Mouse (Mus musculus) embryo, embryonic 11 days (tissue): ENCODE measurements around the gene Spindoc.

Source experiments
- DNase-seq: peaks from one replicate; pipeline ENCODE4 v3.0.0-alpha.2; 2015

The Spindoc gene

DNA sequence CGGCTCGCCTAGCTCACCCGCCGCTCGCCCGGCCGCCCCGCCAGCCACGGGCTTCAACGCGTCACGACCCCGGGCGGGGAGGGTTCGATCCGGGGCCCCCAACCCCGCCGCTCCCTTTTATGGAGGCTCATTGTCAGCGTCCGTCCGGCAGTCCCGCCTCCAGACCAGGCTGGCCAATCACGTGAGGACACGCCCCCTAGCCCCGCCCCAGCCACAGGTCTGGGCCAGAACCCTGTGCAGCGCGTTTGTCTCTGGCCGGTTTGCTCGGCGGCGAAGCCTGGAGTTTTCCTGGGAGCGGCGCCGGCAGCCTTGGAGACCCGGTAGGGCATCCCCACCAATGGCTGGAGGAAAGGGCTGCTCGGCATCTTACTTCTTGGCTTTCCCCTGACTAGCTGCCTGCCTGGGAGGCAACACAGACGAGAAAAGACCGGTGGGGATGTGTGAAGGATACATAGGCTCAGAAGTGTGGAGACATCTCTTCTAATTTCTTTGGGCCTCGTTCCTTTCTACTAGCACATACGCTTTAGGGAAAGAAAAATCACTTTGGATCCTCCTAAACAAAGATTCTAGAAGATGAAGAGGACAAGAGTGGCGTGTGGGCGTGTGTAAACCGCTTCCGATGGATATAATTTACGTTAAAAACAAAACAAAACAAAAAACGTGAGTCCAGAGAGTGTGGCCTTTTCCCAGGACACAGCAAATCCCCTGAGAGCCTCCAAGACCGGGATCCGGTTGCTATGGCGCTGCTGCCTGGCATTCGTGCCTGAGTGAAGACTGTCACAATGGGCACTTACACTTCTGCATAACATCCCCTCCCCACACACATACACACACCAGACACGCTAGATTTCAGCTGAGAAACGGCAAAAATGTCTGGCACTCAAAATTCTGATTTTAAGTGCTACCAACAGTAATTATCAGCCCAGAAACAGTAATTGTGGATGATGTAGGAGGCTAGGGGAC is at the start of gene Spindoc:
Spindoc (minus strand) TSS at position 92 of the 963 bp plus-strand sequence.
- peak; percentile 98 for DNase-seq

DNA sequence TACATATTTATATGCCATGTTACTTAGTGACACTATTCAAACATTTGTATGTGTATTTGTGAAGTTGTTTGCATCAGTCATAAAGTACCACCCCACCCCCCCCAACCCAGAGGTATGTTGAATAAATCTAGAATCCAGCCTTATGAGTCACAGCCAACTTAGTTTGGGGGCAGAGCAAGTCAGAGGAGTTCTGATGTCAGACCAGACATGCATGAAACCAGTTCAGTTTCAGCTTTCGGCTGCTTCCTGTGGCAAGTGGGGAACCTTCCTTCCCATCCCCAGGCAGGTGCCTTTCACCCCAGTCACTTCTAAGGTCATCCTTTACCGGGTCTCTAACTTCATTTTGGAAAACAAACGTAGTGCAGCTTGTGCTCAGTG is 42.6 kb upstream of the Spindoc start:
- DNase-seq: peak; percentile 17

DNA sequence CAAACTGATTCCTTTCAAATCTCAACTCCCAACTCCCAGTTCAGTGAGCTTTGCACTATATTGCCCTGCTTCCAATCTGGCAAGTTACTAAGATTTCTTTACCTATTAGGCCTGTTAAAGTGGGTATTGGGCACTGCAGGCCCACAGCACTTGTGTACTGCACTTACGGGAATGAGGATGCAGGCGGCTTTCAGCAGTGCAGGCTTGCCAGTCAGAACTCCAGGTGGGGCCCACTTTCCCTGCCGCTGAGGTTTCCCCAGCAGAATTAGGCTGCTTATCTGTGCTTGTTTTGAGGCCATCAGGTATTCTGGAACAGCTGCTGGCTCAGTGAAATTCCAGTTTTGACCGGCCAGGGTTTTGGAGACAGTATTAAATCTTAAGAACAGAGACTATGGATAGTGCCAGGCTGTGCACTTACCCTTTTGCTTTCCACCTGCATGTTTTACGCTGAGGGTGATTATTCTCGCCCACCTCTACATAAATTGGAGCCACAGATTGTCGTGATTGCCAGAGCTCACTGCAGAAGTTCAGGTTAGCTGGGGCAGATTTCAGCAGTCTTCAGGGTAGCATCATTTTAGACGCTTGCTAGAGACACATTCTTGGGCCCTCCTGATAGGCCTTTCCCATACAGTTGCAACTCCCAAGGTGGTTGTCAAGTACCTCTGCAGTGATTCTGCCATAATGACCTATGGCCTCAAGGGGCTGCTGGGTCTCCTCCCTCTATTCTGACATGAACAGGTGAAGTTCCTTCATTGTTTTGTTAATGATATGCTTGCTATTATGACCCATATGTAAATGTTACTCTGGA is 42.0 kb upstream of the Spindoc start:
- DNase-seq: peak; percentile 9

DNA sequence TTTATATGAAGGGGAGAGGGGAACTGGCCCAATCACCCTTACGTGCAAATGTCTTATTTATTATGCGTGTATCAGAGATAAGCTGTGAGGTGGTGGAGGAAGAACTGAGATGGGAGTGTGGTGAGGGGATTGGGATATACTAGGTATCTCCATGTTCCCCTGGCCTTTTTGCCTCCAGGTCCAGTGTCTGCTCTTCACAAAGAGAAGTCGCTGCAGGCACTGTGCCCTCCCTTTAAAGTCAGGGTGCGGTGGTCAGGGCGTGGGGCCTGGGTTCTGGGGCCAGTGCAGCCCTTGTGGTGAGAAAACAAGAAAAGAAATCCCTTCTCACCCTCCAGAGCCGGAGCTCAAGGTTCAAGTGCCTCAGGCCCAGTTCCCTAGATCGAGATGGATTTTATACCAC is 41.3 kb upstream of the Spindoc start:
- DNase-seq: peak; percentile 8

DNA sequence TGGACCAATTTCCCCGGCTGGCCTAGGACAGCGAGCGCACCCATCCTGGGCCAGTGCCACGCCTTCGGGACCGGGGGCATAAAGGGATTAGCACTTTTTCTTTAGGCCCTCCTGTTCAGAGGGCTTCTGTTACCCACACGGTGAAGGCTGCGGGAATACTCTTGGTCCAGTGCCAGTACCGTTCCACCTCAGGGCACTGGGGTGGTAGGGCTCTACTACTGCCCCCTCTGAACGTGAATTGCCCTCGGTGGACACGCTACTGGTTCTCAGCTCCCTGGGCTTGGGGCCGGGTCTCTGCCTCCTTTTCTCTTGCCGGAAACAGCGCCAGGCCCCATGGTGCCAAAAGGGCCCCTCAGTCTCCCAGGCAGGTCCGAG is 40.8 kb upstream of the Spindoc start:
- DNase-seq: no peak

DNA sequence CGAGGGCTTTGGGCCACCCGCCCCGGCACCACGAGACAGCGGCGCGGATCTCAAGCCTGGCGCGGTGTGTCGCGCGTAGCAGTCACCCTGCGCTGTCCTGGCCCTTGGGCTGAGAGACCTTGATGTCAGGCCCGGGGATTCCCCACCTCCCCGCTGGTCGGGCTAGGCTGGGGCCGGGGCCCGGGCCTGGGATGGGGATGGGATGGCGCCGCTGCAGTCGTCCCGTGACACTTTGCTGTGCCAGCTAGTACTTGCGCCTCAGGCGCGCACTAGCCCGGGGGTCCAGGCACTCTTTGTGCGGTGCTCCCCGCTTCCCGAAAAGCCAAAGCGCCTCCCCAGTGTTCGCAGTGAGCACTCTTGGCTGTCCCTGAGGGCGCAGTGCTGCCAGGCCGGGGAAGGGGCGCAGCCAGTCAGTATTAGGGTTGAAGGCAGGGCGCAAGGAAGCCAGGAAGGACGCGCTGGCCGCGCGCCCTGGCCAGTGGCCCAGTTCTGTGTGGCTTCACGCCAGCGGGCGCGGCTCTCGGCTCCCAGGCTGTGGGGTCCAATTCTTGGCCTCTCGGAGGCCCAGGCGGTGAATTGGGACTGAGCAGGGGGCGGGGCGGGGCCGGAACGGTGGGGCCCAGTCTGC is 40.3 kb upstream of the Spindoc start:
- DNase-seq: peak; percentile 55

DNA sequence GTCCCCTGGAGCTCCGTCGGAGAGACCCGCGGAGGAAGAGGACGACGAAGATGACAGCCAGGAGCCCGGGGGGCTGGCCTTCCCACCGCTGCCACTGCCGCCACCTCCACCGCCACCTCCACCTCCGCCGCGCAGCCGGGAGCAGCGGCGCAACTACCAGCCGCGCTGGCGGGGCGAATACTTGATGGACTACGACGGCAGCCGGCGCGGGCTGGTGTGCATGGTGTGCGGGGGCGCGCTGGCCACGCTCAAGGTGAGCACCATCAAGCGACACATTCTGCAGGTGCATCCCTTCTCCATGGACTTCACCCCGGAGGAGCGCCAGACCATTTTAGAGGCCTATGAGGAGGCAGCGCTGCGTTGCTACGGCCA is 39.8 kb upstream of the Spindoc start:
- no peak for DNase-seq

DNA sequence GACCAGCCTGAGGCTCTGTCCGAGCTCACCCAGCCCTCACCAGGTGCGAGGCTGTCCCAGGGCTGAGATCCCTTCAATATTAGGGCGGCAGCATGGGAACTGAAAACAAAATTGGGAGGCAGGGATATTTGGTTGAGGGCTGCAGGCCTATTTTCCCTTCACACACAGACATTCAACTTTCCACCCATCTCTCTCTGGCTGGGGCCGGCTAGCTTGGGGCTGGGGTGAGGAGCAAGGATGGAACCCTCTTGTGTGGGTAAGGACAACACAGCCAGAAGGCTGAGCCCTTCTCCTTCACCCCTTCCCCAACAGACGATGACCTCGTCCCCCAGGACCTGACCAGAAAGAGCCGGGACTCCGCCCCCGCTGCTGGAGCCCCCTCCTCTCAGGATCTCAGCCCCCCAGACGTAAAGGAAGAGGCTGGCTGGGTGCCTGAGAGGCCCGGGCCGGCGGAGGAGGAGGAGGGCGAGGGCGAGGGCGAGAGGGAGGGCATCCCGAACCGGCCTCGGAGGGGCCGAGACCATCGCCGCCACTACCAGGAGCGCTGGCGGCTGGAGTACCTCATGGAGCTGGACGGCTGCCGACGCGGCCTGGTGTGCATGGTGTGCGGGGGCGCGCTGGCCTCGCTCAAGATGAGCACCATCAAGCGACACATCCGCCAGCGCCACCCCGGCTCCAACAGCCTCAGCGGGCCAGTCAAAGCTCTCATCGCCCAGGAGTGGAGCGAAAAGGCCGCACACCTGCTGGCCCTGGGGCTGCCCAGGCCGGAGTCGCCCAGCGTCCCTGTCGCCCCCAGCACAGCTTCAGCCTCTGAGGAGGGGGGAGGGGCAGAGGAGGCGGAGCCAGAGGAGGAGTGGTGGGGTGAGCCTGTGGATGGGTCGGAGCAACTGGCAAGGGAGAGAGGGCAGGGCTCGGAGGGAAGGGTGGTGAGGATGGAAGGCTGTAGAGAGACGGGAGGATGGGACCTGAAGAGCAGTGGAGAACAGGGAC is 39.1 kb upstream of the Spindoc start:
- peak; percentile 83 for DNase-seq

DNA sequence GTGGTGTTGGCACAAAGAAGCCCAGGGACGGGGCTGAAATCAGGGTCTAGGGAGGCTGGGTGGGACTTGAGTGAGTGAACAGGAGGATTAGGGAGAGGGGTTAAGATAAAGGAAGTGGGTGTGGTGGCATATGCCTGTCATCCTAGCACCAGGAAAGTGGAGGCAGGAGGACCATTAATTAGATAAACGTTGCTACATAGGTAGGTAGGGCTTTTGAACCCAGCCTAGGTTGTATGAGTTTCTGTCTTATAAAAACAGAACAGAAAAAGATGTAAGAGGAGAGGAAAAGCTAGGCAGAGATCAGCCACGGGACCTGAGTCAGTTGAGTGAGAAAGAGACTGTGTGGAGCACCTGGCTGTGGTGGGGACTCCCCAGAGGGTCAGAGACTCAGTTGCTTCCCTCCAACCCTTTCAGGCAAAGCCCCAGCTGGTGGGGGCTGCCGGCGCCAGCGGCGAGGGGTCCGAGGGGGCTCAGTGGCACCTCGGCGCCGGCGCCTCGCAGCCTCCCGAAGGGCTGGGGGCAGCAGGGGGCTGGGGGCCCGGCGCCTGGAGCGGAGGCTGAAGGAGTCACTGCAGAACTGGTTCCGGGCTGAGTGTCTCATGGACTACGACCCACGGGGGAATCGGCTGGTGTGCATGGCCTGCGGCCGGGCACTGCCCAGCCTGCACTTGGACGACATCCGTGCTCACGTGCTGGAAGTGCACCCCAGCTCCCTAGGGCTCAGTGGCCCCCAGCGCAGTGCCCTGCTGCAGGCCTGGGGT is 38.2 kb upstream of the Spindoc start:
- DNase-seq: peak; percentile 22

DNA sequence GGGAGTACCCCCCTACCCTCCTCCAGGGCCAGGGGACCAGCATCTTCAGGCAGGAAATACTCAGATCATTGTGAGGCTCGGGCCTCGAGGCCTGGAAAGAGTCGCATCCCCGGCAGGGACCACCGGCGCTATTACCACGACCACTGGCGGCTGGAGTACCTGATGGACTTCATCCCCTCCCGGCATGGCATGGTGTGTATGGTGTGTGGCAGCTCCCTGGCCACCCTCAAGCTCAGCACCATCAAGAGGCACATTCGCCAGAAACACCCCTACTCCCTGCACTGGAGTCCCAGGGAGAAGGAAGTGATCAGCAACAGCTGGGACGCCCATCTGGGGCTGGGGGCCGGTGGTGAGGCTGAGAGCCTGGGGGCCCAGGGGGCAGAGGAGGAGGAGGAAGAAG is 37.3 kb upstream of the Spindoc start:
- DNase-seq: no peak

DNA sequence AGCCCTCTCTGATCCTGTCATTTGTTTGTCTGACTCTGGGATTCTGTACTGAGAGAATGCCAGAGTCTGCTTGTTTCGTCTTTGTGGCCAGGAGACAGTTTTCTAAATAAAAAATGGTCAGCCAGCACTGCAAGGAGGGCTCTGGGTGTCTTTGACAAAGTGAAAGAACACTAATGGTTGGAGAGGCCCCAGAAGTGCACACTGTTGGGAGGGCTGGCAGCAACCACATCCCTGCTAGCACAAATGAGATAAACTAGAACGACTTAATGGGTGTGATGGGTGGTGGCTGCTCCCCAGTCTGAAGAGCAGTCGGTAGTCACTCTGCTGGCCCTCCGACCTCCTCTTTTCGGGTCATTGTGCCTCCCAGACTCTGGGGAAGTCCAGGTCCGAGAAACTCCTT is 36.3 kb upstream of the Spindoc start:
- DNase-seq: no peak

DNA sequence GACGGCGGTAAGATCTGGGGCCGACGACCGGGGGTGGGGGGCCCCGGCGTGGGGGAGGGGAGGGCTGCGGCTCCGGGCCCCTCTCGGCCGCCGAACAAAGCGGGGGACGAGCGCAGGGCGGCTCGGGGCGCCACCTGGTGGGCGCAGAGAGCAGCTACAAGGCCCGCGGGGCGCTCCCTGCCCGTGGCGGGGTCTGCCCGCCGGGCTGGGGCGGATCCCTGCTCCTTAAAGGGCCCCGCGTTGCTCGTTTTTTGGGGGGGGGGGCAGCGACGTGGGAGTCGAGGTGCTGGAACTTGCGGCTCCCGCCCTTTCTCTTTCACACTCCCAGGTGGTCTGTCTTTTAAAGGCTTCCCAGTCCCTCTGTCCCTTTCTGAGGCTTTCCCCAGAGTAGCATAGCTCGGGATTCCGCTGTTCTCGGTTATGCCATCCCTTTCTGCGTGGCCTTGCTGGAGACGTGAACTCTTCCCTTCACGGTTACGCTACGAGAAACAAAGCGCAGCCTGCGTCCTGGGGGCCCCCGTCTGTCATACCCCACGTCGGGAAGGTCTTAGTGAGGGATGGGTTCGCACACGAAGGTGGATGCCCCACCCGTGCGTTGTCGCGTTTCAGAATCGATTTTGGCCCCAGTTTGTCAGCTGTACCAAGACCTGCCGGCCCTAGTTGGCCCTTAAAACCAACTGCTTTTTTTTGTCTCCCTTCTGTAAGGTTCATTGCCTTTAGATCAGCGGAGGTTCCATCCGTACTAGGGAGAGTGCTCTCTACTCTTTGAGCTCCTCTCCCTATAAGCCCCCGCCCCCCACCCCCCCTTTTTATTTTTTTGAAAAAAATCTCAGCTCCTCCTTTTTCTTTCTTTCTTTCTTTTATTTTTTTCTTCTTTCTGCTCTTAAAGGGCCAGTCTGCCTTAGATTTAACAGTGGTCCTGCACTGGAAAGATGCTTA is 35.4 kb upstream of the Spindoc start:
- DNase-seq: peak; percentile 92

DNA sequence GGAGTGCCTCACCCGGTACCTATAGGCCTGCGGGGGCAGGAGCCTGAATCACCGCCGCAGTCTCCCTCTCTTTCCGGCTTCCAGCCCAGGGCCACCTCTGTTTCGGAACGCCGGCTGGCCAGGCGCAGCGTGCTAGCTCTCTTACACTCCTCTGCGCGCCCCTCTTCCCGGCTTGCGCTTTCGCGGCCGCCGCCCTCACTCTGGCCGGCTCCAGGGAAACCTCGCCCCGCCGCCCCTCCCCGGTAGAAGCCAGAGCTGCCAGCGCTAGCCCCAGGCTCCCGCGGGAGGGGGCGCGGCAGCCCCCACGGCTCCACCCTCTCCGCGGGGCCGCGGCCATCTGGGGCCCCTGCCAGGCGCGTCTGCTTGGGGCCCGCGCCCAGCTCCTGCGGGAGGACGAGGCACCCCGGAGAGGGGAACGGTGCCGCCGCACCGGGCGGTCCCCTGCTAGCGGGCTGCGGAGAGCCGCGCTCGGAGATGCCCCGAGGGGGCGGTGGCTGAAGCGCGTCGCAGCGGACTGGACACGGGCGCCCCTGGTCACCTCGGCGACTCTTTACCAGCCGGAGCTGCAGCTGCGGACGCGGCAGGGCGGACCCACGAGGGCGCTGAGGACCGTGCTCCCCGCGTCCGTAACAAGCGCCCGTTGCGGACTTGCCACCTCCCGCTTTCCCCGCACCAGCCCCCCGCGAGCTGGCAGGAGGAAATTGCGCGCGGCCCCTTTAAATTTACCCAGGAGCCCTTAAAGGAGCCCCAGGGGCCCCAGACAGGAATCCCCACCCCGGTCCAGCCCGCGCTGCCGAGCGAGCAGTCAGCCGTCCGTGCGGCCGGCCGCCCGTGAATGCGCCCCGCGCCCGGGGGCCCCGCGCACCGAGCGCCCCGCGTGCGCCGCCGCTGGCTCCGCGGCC is 34.3 kb upstream of the Spindoc start, which contains the start of gene 2700081O15Rik:
2700081O15Rik (plus strand) TSS at position 792 of the 902 bp plus-strand sequence.
- peak; percentile 92 for DNase-seq

DNA sequence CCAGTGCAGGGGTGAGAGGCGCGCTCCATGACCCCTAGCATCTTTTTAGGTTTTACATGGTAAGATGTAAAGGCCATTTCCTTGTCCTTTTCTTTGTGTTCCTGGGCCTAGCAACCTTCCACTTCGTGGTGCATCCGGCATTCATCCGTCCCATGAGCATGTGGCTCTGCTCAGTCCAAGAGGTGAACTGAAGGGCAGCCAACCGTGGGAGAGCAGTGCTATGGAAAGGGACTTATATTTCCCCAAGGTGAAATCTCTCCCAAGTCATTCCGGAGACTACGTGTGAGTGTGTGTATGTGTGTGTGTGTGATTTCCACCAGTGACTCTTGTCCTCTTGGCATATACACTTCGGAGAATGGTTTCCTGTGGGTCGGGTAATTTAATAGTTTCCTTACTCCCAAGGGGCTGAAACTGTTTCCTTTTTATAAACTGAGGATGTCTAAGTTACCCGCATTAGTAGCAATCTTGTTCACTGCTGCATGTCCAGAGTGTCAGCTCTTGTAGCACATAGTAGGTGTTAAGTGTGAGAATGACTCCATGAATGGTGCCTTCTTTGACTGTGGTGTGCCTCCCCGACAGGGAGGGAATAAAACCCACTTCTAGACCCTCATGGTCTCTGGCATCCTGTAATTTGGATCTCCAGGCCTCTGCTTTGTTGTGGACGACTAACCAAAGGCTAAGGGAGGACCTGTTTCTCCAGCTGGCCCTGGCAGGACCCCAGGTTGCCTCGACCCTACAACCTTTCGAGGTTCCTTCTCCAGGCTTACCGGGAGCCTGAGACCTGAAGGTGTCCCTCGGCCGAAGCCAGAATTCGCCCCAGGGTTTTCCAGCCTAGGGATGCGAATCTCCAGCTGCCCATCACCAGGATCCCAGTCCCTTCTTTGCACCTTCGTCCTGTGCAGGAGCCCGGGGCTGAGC is 33.4 kb upstream of the Spindoc start:
- peak; percentile 22 for DNase-seq

DNA sequence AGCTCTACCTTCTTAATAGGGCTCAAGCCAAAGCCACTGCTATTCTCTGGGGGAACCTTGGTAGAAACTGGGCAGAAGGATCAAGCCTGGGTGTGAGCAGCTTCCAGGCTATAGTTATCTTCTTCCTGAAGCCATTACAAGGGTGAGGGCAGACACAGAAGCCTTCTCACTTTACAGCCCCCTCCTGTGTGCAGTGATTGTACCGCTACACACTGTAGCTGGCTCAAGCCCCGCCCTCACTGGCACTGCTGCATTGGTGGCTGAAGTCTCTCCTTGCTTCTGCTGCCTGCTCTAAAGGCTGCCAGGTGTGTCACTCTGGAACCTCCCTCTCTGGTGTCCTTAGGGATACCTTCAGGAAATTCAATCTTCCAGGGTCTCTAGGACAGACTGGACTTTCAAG is 29.6 kb upstream of the Spindoc start:
- DNase-seq: no peak

DNA sequence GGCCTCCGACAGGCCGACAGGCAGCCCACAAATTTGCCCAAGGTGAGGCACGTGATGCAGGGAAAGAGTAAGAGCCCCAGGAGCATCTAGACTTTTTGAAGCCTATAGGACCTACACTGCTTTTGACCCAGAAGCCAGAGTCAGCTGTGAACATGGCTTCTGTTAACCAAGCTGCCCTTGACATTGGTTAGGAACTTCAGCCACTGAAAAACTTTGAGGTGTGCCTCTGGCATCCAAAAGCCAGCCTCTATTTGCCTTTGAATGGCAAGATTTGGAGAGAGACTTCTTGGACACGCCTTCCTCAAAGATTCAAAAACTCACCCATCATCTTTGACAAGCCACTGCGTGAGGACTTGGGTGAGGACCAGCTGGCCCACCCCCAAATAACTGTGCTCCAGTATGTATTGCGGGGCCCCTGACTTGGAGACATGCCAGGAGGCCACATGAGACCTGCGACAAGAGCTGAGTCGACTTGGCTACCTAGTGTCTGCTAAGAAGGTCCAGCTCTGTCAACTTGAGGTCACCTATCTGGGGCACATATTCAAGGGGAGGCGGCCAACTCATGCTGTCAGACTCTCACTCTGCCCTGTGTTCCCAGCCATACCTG is 21.9 kb upstream of the Spindoc start:
- DNase-seq: no peak

DNA sequence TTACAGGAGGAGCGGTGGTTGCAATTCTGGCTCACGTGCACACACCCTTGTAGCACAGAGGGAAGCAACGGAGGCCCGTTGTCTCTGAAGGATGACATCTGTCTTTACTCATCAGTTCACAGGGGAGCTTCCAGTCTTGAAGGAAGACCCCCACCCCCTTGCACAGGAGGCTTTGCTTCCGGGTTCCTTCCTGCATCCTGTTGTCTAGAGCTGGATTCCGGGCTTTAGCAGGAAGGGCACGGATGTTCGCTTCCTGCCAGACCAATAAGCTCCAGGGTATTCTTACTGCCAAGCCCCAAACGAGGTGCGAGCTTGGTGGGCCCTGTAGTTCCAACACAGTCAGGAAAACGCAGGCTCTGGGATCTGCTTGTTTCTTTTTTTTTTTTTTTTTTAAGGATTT is 17.8 kb upstream of the Spindoc start:
- DNase-seq: peak; percentile 10
